Mouse (Mus musculus) spleen, adult 2 months (tissue): ENCODE measurements around the gene Ctcfl.

Experiments
- CTCF ChIP-seq: fragments of 200-500 bp; IDR thresholded peaks from 2 replicates; pipeline ENCODE4 v1.5.1; 2011; ENCODE audit warnings: mild to moderate bottlenecking, inconsistent platforms; ENCODE audit not compliant: insufficient read depth, insufficient read length, insufficient replicate concordance; ENCODE audit errors: extremely low read depth
- POLR2A ChIP-seq: fragments of 200-500 bp; IDR thresholded peaks from 2 replicates; pipeline ENCODE4 v1.6.1; 2011; ENCODE audit warnings: low read depth, low read length, inconsistent platforms

GRCm38 (mm10) chr2:173156923-173157322, 37.6 kb upstream of the Ctcfl start:
- TF ChIP-seq CTCF = no peak
- TF ChIP-seq POLR2A = no peak
